Mouse (Mus musculus) R1 (cell line): ENCODE measurements around the gene Smagp.

Source experiments
- DNase-seq: peaks from one replicate; pipeline ENCODE4 v3.0.0-alpha.2; 2018; ENCODE audit warnings: low read depth, low spot score

The Smagp gene

DNA sequence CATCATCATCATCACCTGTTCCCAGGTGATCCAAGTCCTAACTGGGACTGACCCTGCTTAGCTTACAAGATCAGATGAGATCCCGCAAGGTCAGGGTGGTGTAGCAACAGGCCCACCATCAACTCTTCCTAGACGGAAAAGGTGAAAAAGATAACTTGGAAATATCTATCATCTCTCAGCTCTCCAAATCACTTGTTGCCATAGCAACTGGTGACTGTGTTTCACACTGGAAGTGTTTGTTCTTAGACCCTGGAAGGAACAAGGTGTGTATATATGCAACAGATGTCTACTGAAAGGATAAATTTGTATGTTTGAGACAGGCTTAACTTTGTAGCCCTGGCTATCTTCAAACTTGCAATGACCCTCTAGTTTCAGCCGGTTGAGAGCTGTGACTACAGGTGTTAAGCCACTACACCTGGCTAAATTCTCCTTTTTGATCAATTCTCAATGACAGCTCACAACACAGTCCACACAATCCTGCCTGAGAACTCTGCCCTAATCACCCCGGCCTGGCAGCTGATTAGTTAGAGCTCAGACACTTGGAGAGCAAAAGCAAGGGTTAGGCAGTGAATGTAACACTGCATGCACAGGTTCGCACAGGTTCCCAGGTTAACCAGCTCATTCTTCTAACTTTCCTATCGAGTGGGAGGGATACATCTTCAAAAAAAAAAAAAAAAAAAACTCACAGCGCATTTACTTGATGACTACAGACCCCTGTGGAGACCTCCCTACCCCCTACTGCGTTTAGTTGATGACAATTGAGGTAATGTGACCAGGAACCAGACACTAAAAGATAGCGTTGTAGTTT, 28.9 kb upstream of the Smagp start:
- DNase-seq = no peak

- DNase-seq = no peak
These were observed 28.1 kb upstream of the Smagp start for GRCm38 (mm10) chr15:100664813-100665274.

- no peak for DNase-seq
These were observed 24.1 kb upstream of the Smagp start for GRCm38 (mm10) chr15:100660805-100661204.

DNA sequence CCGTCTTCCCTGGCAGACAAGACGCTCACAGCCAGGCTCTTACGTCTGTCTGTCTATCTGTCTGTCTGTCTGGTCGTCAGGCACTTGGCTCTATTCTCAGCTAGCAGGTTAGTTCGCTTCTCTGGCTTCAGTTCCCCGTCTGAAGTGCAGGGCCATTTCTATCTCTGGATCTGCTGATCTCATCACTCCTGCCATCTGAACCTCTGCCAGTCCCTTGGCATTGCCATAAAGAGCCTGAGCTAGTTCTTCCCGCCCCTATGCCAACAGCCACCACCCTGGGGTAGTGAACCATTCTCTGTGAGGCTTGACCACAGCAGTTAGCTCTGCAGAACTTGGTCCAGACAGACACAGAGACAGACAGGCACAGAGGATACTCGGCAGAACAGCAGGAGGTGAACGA, 23.6 kb upstream of the Smagp start:
- DNase-seq = no peak

DNA sequence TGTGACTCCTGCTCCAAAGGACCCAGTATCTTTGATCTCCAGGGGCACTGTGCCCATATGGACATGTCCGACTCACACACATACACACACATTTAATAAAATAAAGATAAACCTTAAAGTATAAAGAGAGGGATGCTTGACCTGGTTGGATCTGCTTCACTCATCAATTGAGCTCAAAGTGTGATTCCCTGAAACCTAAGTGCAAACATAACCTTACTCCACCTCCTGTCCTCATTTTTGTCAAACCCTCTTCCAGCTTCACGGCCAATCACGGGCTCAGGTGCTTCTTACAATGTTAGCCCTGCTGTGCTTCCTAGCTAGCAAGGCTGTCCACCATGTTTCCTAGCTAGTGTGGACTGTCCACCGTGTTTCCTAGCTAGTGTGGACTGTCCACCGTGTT, 18.5 kb upstream of the Smagp start:
- DNase-seq = no peak

GRCm38 (mm10) chr15:100654271-100654670, 17.5 kb upstream of the Smagp start:
- DNase-seq = no peak

- DNase-seq = no peak
These were observed 14.9 kb upstream of the Smagp start for GRCm38 (mm10) chr15:100651610-100652009.

- DNase-seq = no peak
These were observed 13.4 kb upstream of the Smagp start for GRCm38 (mm10) chr15:100650111-100650510.

- DNase-seq = no peak
These were observed 9.4 kb upstream of the Smagp start for GRCm38 (mm10) chr15:100646161-100646560.

- DNase-seq = no peak
These were observed 5.7 kb upstream of the Smagp start for GRCm38 (mm10) chr15:100642451-100642850.

DNA sequence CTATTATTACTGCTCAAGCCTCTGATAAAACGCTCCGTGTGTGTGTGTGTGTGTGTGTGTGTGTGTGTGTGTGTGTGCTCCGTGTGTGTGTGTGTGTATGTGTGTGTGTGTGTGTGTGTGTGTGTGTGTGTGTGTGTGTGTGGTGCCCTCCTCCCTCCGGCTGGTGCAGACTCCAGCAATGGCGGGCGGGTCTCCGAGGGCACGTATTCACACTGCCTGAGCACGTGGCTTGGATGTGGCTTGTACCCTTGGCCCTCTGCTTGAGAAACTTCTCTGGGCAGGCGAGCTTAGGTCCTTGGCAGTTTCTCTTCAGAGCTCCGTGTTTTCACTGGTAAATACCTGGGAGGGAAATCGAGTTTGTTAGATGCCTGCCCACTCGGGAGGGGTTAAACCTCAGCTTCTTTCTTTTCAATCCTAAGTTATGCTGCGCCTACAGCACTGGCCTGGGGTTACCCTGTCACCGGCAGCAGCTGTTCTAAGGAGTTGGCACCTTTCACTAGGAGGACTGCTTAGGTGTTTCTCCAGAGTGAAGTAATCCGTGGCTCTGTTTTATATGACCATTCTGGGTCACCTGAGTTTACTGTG, 4.6 kb upstream of the Smagp start:
- DNase-seq = no peak

- DNase-seq = no peak
These were observed 3.4 kb upstream of the Smagp start for GRCm38 (mm10) chr15:100639972-100640750.

- no peak for DNase-seq
These were observed 921 bp upstream of the Smagp start for GRCm38 (mm10) chr15:100637661-100638060.

- no peak for DNase-seq
These were observed 692 bp downstream of the Smagp start for GRCm38 (mm10) chr15:100635851-100636645.

- peak; percentile 60 for DNase-seq
These were observed 1.5 kb downstream of the Smagp start for GRCm38 (mm10) chr15:100635239-100635638.

DNA sequence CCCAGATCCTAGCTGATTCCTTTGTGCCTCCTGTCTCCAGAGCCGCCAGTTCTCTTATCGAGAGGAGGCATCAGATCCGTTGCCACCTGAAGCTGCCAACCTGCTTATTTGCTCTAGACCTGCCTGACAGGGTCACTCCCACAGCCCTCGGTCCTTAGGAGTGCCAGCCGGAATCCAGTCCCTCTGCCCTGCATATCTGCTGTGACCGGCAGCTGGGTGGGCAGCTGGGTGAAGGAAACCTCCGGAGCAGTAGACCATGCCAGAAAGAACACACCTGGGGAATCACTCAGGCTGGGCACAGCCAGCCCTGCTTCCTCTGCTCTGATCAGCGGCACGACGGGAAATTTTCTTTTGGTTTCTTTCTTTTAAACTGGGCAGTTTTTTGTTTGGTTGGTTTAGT, 3.4 kb downstream of the Smagp start:
- no peak for DNase-seq

GRCm38 (mm10) chr15:100632323-100632722, 4.4 kb downstream of the Smagp start:
- DNase-seq = no peak

DNA sequence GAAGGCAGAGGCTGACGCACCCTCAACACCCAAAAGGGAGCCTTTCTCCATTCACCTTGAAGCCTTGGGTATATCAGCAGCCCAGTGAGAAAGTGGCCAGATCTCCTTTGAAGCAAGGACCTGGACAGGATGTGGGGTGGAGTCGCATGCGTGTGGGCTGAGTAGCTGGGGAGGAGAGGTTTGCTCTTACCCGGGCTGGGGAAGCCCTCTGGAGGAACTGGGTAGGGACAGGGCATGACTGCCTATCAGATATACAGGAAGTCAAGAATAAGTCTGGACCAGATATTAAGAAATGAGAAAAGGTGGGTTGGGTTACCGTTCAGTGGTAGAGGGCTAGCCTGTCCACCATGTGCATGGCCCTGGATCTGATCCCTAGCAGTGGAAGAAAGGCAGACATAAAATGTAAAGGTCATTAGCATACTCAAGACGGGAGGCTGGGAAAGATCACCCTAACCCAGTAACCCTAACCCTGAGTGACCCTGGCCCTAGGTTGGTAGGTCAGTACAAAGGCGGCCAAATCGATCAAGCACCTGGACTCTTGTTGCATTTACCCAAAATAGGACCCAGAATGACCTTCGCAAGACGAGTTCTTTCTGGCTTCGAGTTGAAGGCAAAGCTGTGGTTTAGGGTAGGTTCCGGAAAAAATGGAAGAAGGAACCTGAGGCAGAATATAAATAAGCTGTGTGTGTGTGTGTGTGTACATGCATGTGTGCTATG, 5.1 kb downstream of the Smagp start:
- DNase-seq = no peak

DNA sequence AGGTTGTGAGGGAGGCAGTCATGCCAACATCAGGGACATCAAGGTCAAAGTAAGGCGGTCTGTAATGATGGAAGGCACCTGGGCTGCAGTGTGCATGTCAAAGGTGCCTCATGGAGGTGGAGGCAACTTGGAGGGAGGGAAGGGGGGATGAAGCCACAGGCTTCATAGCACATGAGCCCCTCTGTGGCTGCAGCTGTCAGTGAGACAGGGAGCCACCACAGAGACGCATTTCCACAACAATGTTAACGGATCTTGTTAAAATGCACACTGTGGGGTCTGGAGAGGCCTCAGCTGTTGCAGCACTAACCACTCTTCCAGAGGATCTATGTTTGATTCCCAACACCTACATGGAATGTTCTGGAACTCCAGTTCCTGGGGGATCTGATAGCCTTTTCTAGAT, 6.6 kb downstream of the Smagp start:
- peak; percentile 78 for DNase-seq

- peak; percentile 72 for DNase-seq
These were observed 7.9 kb downstream of the Smagp start for GRCm38 (mm10) chr15:100628797-100629196.

GRCm38 (mm10) chr15:100627774-100628370, 8.9 kb downstream of the Smagp start:
- DNase-seq = peak; percentile 94
